Mouse (Mus musculus) embryonic fibroblast, embryonic 13.5 days (primary cell): ENCODE data around the gene Tmcc2.

Source experiments
- CTCF ChIP-seq: IDR thresholded peaks from 2 replicates; pipeline ENCODE4 v1.5.1; 2011; ENCODE audit warnings: mild to moderate bottlenecking, control low read depth, low read length, moderate library complexity, borderline replicate concordance; ENCODE audit not compliant: insufficient read depth
- POLR2A ChIP-seq: IDR thresholded peaks from 2 replicates; pipeline ENCODE4 v1.6.1; 2011; ENCODE audit warnings: low read depth, mild to moderate bottlenecking, control low read depth, low read length, moderate library complexity

DNA sequence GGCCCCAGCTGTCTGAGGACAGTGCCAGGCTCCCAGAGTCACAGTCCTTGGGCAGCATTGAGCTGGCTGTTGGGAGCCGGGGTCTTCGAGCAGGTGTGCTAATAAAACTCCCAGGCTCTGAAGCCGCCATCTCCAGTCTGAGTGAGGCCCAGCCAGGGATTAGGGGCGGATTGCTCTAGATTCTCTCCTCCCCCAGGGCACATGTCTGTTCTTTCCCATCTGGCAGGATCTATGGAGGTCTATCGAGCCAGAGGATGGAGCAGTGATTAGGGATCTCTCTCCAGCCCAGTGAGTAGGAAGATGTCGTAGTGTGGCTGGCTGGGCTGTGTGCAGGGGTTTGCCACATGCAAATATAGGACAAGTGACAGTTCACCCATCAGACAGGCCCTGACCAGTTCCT is 24.1 kb downstream of the Tmcc2 start:
- no peak for TF ChIP-seq POLR2A
- no peak for TF ChIP-seq CTCF
